In genomic region chr2:140669786-140670185, GRCm38 (mm10) we compare ENCODE assay signal across 9 mouse cellular contexts. TPM values are rescaled to one million over a fixed set of nuclear protein-coding genes. Genes with fewer than 3 reads are reported as not detected.
DNase-seq lines count a peak whose midpoint lies in the region; ATAC-seq and TF ChIP-seq lines count a peak whose summit lies in the region.
"Had no signal": no experiment of that assay in that cellular context is flagged by ENCODE, and none has a peak within 500 bp of the region (broad histone marks: within the 10 kb centered on the region; RNA-seq: fewer than 3 reads in every experiment).

No protein-coding gene starts in this region.

- H3K27me3 ChIP-seq in heart, embryonic 10.5 days (ENCODE audit: insufficient read depth, poor library complexity, severe bottlenecking), result peaks cover 3% of the 10 kb centered on the region; the same call in 1 of the 2 replicates
- no peaks in the 10 kb centered on the region for H3K27me3 ChIP-seq in forebrain, postnatal 0 days (ENCODE audit: insufficient read depth, low read length)
- no peaks in the 10 kb centered on the region for H3K27me3 ChIP-seq in midbrain, embryonic 11.5 days (ENCODE audit: control insufficient read depth, insufficient read depth, low read length)

- H3K9me3 ChIP-seq in heart, embryonic 10.5 days, result no peaks in the 10 kb centered on the region
- no peaks in the 10 kb centered on the region for H3K9me3 ChIP-seq in forebrain, postnatal 0 days (ENCODE audit: low read length)
- no peaks in the 10 kb centered on the region for H3K9me3 ChIP-seq in midbrain, embryonic 11.5 days (ENCODE audit: control insufficient read depth, low read length)

- peaks cover 9% of the 10 kb centered on the region for H3K4me1 ChIP-seq in heart, embryonic 10.5 days
- peaks cover 11% of the 10 kb centered on the region for H3K4me1 ChIP-seq in forebrain, postnatal 0 days (ENCODE audit: insufficient read depth)
- H3K4me1 ChIP-seq in midbrain, embryonic 11.5 days (ENCODE audit: control insufficient read depth, insufficient read depth, low read length), result peaks cover 23% of the 10 kb centered on the region

- WGBS in heart, embryonic 10.5 days, result 35% methylated on average over 2 of the region's 2 CpGs
- 16% methylated on average over 2 of the region's 2 CpGs for WGBS in forebrain, postnatal 0 days
- 14% methylated on average over 2 of the region's 2 CpGs for WGBS in midbrain, embryonic 11.5 days

- peak overlapping the region; percentile 74 for H3K9ac ChIP-seq in forebrain, postnatal 0 days
- H3K9ac ChIP-seq in midbrain, embryonic 11.5 days (ENCODE audit: low read length), result peak overlapping the region; percentile 59; the same call in 1 of the 2 replicates

- no peak for ATAC-seq in forebrain, postnatal 0 days
- ATAC-seq in midbrain, embryonic 11.5 days (ENCODE audit: low FRiP score), result no peak
- ATAC-seq in erythroid progenitor cell, adult 5-6 weeks (replicated peaks; ENCODE audit: low FRiP score, poor library complexity, severe bottlenecking), result no peak

- TF ChIP-seq CTCF in brain, embryonic 14.5 days (IDR thresholded peaks at IDR 0.05; ENCODE audit: borderline replicate concordance, extremely low read depth, insufficient read depth, insufficient read length), result no peak
- no peak for TF ChIP-seq CTCF in forebrain, postnatal 0 days (IDR thresholded peaks at IDR 0.05; ENCODE audit: low read depth)

- H3K27ac ChIP-seq in heart, embryonic 10.5 days, result 0 out of 2 replicates have a peak overlapping the region, but pooled peaks have one; percentile 16
- peak overlapping the region; percentile 86 for H3K27ac ChIP-seq in forebrain, postnatal 0 days (ENCODE audit: low read depth, low read length)
- H3K27ac ChIP-seq in midbrain, embryonic 11.5 days (ENCODE audit: low read depth, low read length), result no peak overlapping the region

- no peak for TF ChIP-seq POLR2A in brain, embryonic 14.5 days (IDR thresholded peaks at IDR 0.05; ENCODE audit: borderline replicate concordance, extremely low read depth, insufficient read depth, insufficient read length, poor library complexity, severe bottlenecking)

- peak overlapping the region; percentile 61 for H3K4me2 ChIP-seq in forebrain, postnatal 0 days (ENCODE audit: low read depth)
- peak overlapping the region; percentile 57 for H3K4me2 ChIP-seq in midbrain, embryonic 11.5 days

- no peaks in the 10 kb centered on the region for H3K36me3 ChIP-seq in heart, embryonic 10.5 days
- no peaks in the 10 kb centered on the region for H3K36me3 ChIP-seq in forebrain, postnatal 0 days (ENCODE audit: insufficient read depth)
- no peaks in the 10 kb centered on the region for H3K36me3 ChIP-seq in midbrain, embryonic 11.5 days (ENCODE audit: control insufficient read depth, insufficient read depth, low read length)

- H3K4me3 ChIP-seq in heart, embryonic 10.5 days, result peak overlapping the region; percentile 69
- peak overlapping the region; percentile 61 for H3K4me3 ChIP-seq in forebrain, postnatal 0 days (ENCODE audit: low read depth, low read length)
- peak overlapping the region; percentile 61 for H3K4me3 ChIP-seq in midbrain, embryonic 11.5 days (ENCODE audit: low read depth, low read length)

- DNase-seq in heart, embryonic 10.5 days (ENCODE audit: low spot score), result no peak
- no peak for DNase-seq in heart, postnatal 14 days
- DNase-seq in brain, embryonic 14.5 days (ENCODE audit: low read depth), result peak; percentile 53
- DNase-seq in forebrain, postnatal 0 days, result peak; percentile 28
- peak; percentile 90 for DNase-seq in midbrain, embryonic 11.5 days (ENCODE audit: low spot score, missing footprints)
- no peak for DNase-seq in adrenal gland, postnatal 4 days (ENCODE audit: low spot score in 2 of 2)
- DNase-seq in MN1 (ENCODE audit: low spot score), result no peak
- DNase-seq: thymus, adult 2 months had no signal

- intact Hi-C loops in heart, postnatal 14 days (cut with DNase I), result loop anchor here (5.0 to 10.0 kb wide), 2 partner anchors 725 to 1388 kb away; no protein-coding TSS in a partner anchor

RNA-seq across cellular contexts. Expression of gene Flrt3, which starts 1.5 kb away (rescaled TPM):
- polyA plus RNA-seq in heart, embryonic 10.5 days (2016; fragmentation: Nextera tagmentation; extraction: Ambion mirVana), result 42.0 and 64.3 TPM in 2 replicates
- total RNA-seq in heart, postnatal 14 days (2021), result under 1 TPM; 0.44 to 0.48 TPM
- polyA plus RNA-seq in brain, embryonic 14.5 days (2012; rRNA removed), result 13.9 and 18.1 TPM in 2 replicates
- total RNA-seq in forebrain, postnatal 0 days (2014; rRNA removed), result 38.9 and 43.7 TPM in 2 replicates
- polyA plus RNA-seq in forebrain, postnatal 0 days (2015; fragmentation: Nextera tagmentation; extraction: Ambion mirVana), result 38.4 and 38.6 TPM in 2 replicates
- 94.3 and 94.9 TPM in 2 replicates for polyA plus RNA-seq in midbrain, embryonic 11.5 days (2014; fragmentation: Nextera tagmentation; extraction: Ambion mirVana)
- 1 to 10 TPM; 8.3 to 9.4 TPM for total RNA-seq in adrenal gland, postnatal 4 days (2021)
- not detected in 2 replicates for total RNA-seq in erythroid progenitor cell, adult 5-6 weeks (2015; ENCODE audit: low replicate concordance)
- total RNA-seq in erythroid progenitor cell, adult 5-6 weeks (2017; ENCODE audit: low replicate concordance), result not detected in 2 replicates

Comparison
In these comparisons a context has a peak if more than half of its experiments do, and no peak if none do; other contexts are left out.
1. DNase-seq: peak in brain, embryonic 14.5 days (single experiment), forebrain, postnatal 0 days (single experiment) and midbrain, embryonic 11.5 days (single experiment); none in heart, embryonic 10.5 days (single experiment), heart, postnatal 14 days (0 of 2), adrenal gland, postnatal 4 days (0 of 2) and MN1 (single experiment).
2. RNA of gene Flrt3, which starts 1.5 kb away (total RNA-seq): 38.9 to 43.7 TPM in forebrain, postnatal 0 days and 8.3 to 9.4 TPM in adrenal gland, postnatal 4 days; 0.44 to 0.48 TPM in heart, postnatal 14 days and not detected in erythroid progenitor cell, adult 5-6 weeks; every median in the first group is over 4 times any median in the second.
3. Peak in every context shown above with its lines, with median percentiles within 50 percentile points of each other: H3K4me3 ChIP-seq.